Mouse (Mus musculus): ENCODE data around the gene Atp6v1g3.

- TF ChIP-seq POLR2A (IDR thresholded peaks at IDR 0.05; ENCODE audit: borderline replicate concordance, extremely low read depth, insufficient read depth, insufficient read length, poor library complexity, severe bottlenecking), result no peak
- no peak for TF ChIP-seq CTCF (IDR thresholded peaks at IDR 0.05; ENCODE audit: borderline replicate concordance, extremely low read depth, insufficient read depth, insufficient read length)
These were observed 15.2 kb downstream of the Atp6v1g3 start for GRCm38 (mm10) chr1:138288721-138289120.

Data from brain, embryonic 14.5 days (tissue).